Mouse (Mus musculus) lung, postnatal 10 days (tissue): ENCODE data around the gene Trem3.

Experiments used
- DNase-seq: peaks from one replicate; pipeline ENCODE4 v3.0.0; 2021

Gene Trem3

GRCm38 (mm10) chr17:48247221-48247928 lies at the start of gene Trem3:
Gene Trem3 (plus strand): TSS chr17:48247777.
- DNase-seq, result no peak

- peak; percentile 0 for DNase-seq
Measured at GRCm38 (mm10) chr17:48203086-48203485, 44.5 kb upstream of the Trem3 start.

- DNase-seq, result no peak
Measured at GRCm38 (mm10) chr17:48212596-48212995, 35.0 kb upstream of the Trem3 start.

GRCm38 (mm10) chr17:48213511-48213910 lies 34.1 kb upstream of the Trem3 start:
- no peak for DNase-seq

- DNase-seq, result no peak
Measured at GRCm38 (mm10) chr17:48215429-48215828, 32.1 kb upstream of the Trem3 start.

GRCm38 (mm10) chr17:48230680-48231079 lies 16.9 kb upstream of the Trem3 start:
- no peak for DNase-seq

- no peak for DNase-seq
Measured at GRCm38 (mm10) chr17:48232518-48232917, 15.1 kb upstream of the Trem3 start, which contains the start of gene Trem1. Gene Trem1 (plus strand): TSS chr17:48232768.

- DNase-seq, result no peak
Measured at GRCm38 (mm10) chr17:48233789-48234188, 13.8 kb upstream of the Trem3 start.

GRCm38 (mm10) chr17:48234550-48234949 lies 13.0 kb upstream of the Trem3 start:
- no peak for DNase-seq

- no peak for DNase-seq
Measured at GRCm38 (mm10) chr17:48235773-48236370, 11.7 kb upstream of the Trem3 start.

GRCm38 (mm10) chr17:48237621-48238020 lies 10.0 kb upstream of the Trem3 start:
- DNase-seq, result no peak

GRCm38 (mm10) chr17:48249039-48249438 lies 1.5 kb downstream of the Trem3 start:
- DNase-seq, result no peak

- DNase-seq, result no peak
Measured at GRCm38 (mm10) chr17:48249501-48249900, 1.9 kb downstream of the Trem3 start.

GRCm38 (mm10) chr17:48250631-48251030 lies 3.1 kb downstream of the Trem3 start:
- DNase-seq, result no peak

- DNase-seq, result no peak
Measured at GRCm38 (mm10) chr17:48256575-48256974, 9.0 kb downstream of the Trem3 start.

GRCm38 (mm10) chr17:48261868-48262267 lies 14.3 kb downstream of the Trem3 start:
- no peak for DNase-seq

- DNase-seq, result no peak
Measured at GRCm38 (mm10) chr17:48263741-48264362, 16.3 kb downstream of the Trem3 start, which contains the start of gene Treml4. Gene Treml4 (plus strand): TSS chr17:48264295.

- DNase-seq, result no peak
Measured at GRCm38 (mm10) chr17:48264662-48265061, 17.1 kb downstream of the Trem3 start.

GRCm38 (mm10) chr17:48266138-48266537 lies 18.6 kb downstream of the Trem3 start:
- DNase-seq, result no peak

- DNase-seq, result no peak
Measured at GRCm38 (mm10) chr17:48266610-48267304, 19.2 kb downstream of the Trem3 start.

GRCm38 (mm10) chr17:48267591-48267990 lies 20.0 kb downstream of the Trem3 start:
- DNase-seq, result no peak

GRCm38 (mm10) chr17:48268276-48268675 lies 20.7 kb downstream of the Trem3 start:
- DNase-seq, result no peak

GRCm38 (mm10) chr17:48269833-48270232 lies 22.3 kb downstream of the Trem3 start:
- DNase-seq, result no peak
